Mouse (Mus musculus): ENCODE measurements around the gene Vwce. TPM values are rescaled to one million over a fixed set of nuclear protein-coding genes. Genes with fewer than 3 reads are reported as not detected.
A peak's percentile ranks its signal among the peaks of the same experiment; 100 is the strongest.

Gene Vwce
- polyA plus RNA-seq, 1 experiment from 2014 or later: 0.19 TPM

- H3K36me3 ChIP-seq (ENCODE audit: control insufficient read depth, insufficient read depth, low read length): no peaks in the 10 kb centered on the region
- H3K4me3 ChIP-seq (ENCODE audit: low read depth, low read length): no peak overlapping the region
- no peak overlapping the region for H3K27ac ChIP-seq (ENCODE audit: low read depth, low read length)
- H3K27me3 ChIP-seq (replicated peaks; ENCODE audit: control insufficient read depth, insufficient read depth, low read length): no peaks in the 10 kb centered on the region
- 70% methylated on average over 7 of the region's 7 CpGs for WGBS
- DNase-seq (ENCODE audit: low spot score) (no peak), ATAC-seq (no peak)
- H3K9me3 ChIP-seq (replicated peaks; ENCODE audit: control insufficient read depth, low read length): no peaks in the 10 kb centered on the region
- H3K4me1 ChIP-seq (ENCODE audit: control insufficient read depth, insufficient read depth, low read length): peaks cover 11% of the 10 kb centered on the region; the same call in 1 of the 2 replicates
- no peak overlapping the region for H3K4me2 ChIP-seq (ENCODE audit: low read length)
- no peak overlapping the region for H3K9ac ChIP-seq (ENCODE audit: low read length)
Observed at GRCm38 (mm10) chr19:10637840-10638239, 3.8 kb downstream of the Vwce start.

- H3K27me3 ChIP-seq (replicated peaks; ENCODE audit: control insufficient read depth, insufficient read depth, low read length): no peaks in the 10 kb centered on the region
Observed at GRCm38 (mm10) chr19:10640080-10640479, 6.1 kb downstream of the Vwce start.

GRCm38 (mm10) chr19:10640589-10641378, 6.8 kb downstream of the Vwce start:
- no peak overlapping the region for H3K27ac ChIP-seq (ENCODE audit: low read depth, low read length)
- ATAC-seq (no peak), DNase-seq (ENCODE audit: low spot score) (no peak)
- H3K27me3 ChIP-seq (replicated peaks; ENCODE audit: control insufficient read depth, insufficient read depth, low read length): no peaks in the 10 kb centered on the region
- no peak overlapping the region for H3K9ac ChIP-seq (ENCODE audit: low read length)
- no peaks in the 10 kb centered on the region for H3K4me1 ChIP-seq (ENCODE audit: control insufficient read depth, insufficient read depth, low read length)
- H3K4me2 ChIP-seq (ENCODE audit: low read length): no peak overlapping the region
- H3K4me3 ChIP-seq (ENCODE audit: low read depth, low read length): no peak overlapping the region
- 51% methylated on average over 13 of the region's 13 CpGs for WGBS
- H3K36me3 ChIP-seq (ENCODE audit: control insufficient read depth, insufficient read depth, low read length): no peaks in the 10 kb centered on the region
- H3K9me3 ChIP-seq (replicated peaks; ENCODE audit: control insufficient read depth, low read length): no peaks in the 10 kb centered on the region

More at GRCm38 (mm10) chr19:10640080-10640479, 6.1 kb downstream of the Vwce start:
- WGBS: 18% methylated on average over 5 of the region's 5 CpGs
- Histone ChIP-seq H3K9me3 (replicated peaks; ENCODE audit: control insufficient read depth, low read length) (no peaks in the 10 kb centered on the region), H3K4me3 (ENCODE audit: low read depth, low read length) (no peak overlapping the region), H3K36me3 (ENCODE audit: control insufficient read depth, insufficient read depth, low read length) (no peaks in the 10 kb centered on the region), H3K4me1 (ENCODE audit: control insufficient read depth, insufficient read depth, low read length) (0 out of 2 replicates have a peak, but pooled peaks cover 2% of the 10 kb centered on the region), H3K27ac (ENCODE audit: low read depth, low read length) (no peak overlapping the region), H3K9ac (ENCODE audit: low read length) (no peak overlapping the region), H3K4me2 (ENCODE audit: low read length) (no peak overlapping the region)
- ATAC-seq (no peak), DNase-seq (ENCODE audit: low spot score) (peak; percentile 3)

GRCm38 (mm10) chr19:10645616-10646015, 11.6 kb downstream of the Vwce start:
- Histone ChIP-seq H3K4me2 (ENCODE audit: low read length) (no peak overlapping the region), H3K4me1 (ENCODE audit: control insufficient read depth, insufficient read depth, low read length) (no peaks in the 10 kb centered on the region), H3K27ac (ENCODE audit: low read depth, low read length) (no peak overlapping the region), H3K9me3 (replicated peaks; ENCODE audit: control insufficient read depth, low read length) (no peaks in the 10 kb centered on the region), H3K4me3 (ENCODE audit: low read depth, low read length) (no peak overlapping the region), H3K27me3 (replicated peaks; ENCODE audit: control insufficient read depth, insufficient read depth, low read length) (no peaks in the 10 kb centered on the region), H3K9ac (ENCODE audit: low read length) (no peak overlapping the region), H3K36me3 (ENCODE audit: control insufficient read depth, insufficient read depth, low read length) (no peaks in the 10 kb centered on the region)
- 87% methylated on average over 2 of the region's 2 CpGs for WGBS
- no peak for DNase-seq (ENCODE audit: low spot score)
- ATAC-seq: no peak

- Histone ChIP-seq H3K9ac (ENCODE audit: low read length) (no peak overlapping the region), H3K9me3 (replicated peaks; ENCODE audit: control insufficient read depth, low read length) (no peaks in the 10 kb centered on the region), H3K4me3 (ENCODE audit: low read depth, low read length) (no peak overlapping the region), H3K27me3 (replicated peaks; ENCODE audit: control insufficient read depth, insufficient read depth, low read length) (no peaks in the 10 kb centered on the region), H3K27ac (ENCODE audit: low read depth, low read length) (no peak overlapping the region), H3K4me2 (ENCODE audit: low read length) (no peak overlapping the region), H3K4me1 (ENCODE audit: control insufficient read depth, insufficient read depth, low read length) (no peaks in the 10 kb centered on the region), H3K36me3 (ENCODE audit: control insufficient read depth, insufficient read depth, low read length) (no peaks in the 10 kb centered on the region)
- no peak for DNase-seq (ENCODE audit: low spot score)
- WGBS: 82% methylated on average over 8 of the region's 8 CpGs
- ATAC-seq: no peak
Observed at GRCm38 (mm10) chr19:10648156-10648555, 14.1 kb downstream of the Vwce start.

- Histone ChIP-seq H3K9ac (ENCODE audit: low read length) (no peak overlapping the region), H3K4me3 (ENCODE audit: low read depth, low read length) (no peak overlapping the region), H3K9me3 (replicated peaks; ENCODE audit: control insufficient read depth, low read length) (no peaks in the 10 kb centered on the region), H3K4me2 (ENCODE audit: low read length) (no peak overlapping the region), H3K4me1 (ENCODE audit: control insufficient read depth, insufficient read depth, low read length) (no peaks in the 10 kb centered on the region), H3K36me3 (ENCODE audit: control insufficient read depth, insufficient read depth, low read length) (no peaks in the 10 kb centered on the region), H3K27ac (ENCODE audit: low read depth, low read length) (no peak overlapping the region), H3K27me3 (replicated peaks; ENCODE audit: control insufficient read depth, insufficient read depth, low read length) (no peaks in the 10 kb centered on the region)
- WGBS: 64% methylated on average over 3 of the region's 3 CpGs
- ATAC-seq (no peak), DNase-seq (ENCODE audit: low spot score) (no peak)
Observed at GRCm38 (mm10) chr19:10656058-10656457, 22.0 kb downstream of the Vwce start.

- H3K9ac ChIP-seq (ENCODE audit: low read length): no peak overlapping the region
- H3K9me3 ChIP-seq (replicated peaks; ENCODE audit: control insufficient read depth, low read length): no peaks in the 10 kb centered on the region
- no peak for ATAC-seq
- DNase-seq (ENCODE audit: low spot score): no peak
- H3K36me3 ChIP-seq (ENCODE audit: control insufficient read depth, insufficient read depth, low read length): no peaks in the 10 kb centered on the region
- H3K27ac ChIP-seq (ENCODE audit: low read depth, low read length): no peak overlapping the region
- H3K4me2 ChIP-seq (ENCODE audit: low read length): no peak overlapping the region
- H3K27me3 ChIP-seq (replicated peaks; ENCODE audit: control insufficient read depth, insufficient read depth, low read length): no peaks in the 10 kb centered on the region
- WGBS: 87% methylated on average over 5 of the region's 5 CpGs
- H3K4me3 ChIP-seq (ENCODE audit: low read depth, low read length): no peak overlapping the region
- no peaks in the 10 kb centered on the region for H3K4me1 ChIP-seq (ENCODE audit: control insufficient read depth, insufficient read depth, low read length)
Observed at GRCm38 (mm10) chr19:10657742-10658141, 23.7 kb downstream of the Vwce start.

GRCm38 (mm10) chr19:10658406-10658805, 24.4 kb downstream of the Vwce start:
- H3K9me3 ChIP-seq (replicated peaks; ENCODE audit: control insufficient read depth, low read length): no peaks in the 10 kb centered on the region
- H3K4me3 ChIP-seq (ENCODE audit: low read depth, low read length): no peak overlapping the region
- whole genome bisulfite sequencing: 77% methylated on average over 2 of the region's 2 CpGs
- ATAC-seq (no peak), DNase-seq (ENCODE audit: low spot score) (no peak)
- no peak overlapping the region for H3K4me2 ChIP-seq (ENCODE audit: low read length)
- H3K9ac ChIP-seq (ENCODE audit: low read length): no peak overlapping the region
- H3K36me3 ChIP-seq (ENCODE audit: control insufficient read depth, insufficient read depth, low read length): no peaks in the 10 kb centered on the region
- no peaks in the 10 kb centered on the region for H3K27me3 ChIP-seq (replicated peaks; ENCODE audit: control insufficient read depth, insufficient read depth, low read length)
- H3K27ac ChIP-seq (ENCODE audit: low read depth, low read length): no peak overlapping the region
- no peaks in the 10 kb centered on the region for H3K4me1 ChIP-seq (ENCODE audit: control insufficient read depth, insufficient read depth, low read length)

- no peaks in the 10 kb centered on the region for H3K27me3 ChIP-seq (replicated peaks; ENCODE audit: control insufficient read depth, insufficient read depth, low read length)
- no peak overlapping the region for H3K9ac ChIP-seq (ENCODE audit: low read length)
- WGBS: 78% methylated on average over 5 of the region's 5 CpGs
- no peak overlapping the region for H3K27ac ChIP-seq (ENCODE audit: low read depth, low read length)
- H3K9me3 ChIP-seq (replicated peaks; ENCODE audit: control insufficient read depth, low read length): no peaks in the 10 kb centered on the region
- no peak overlapping the region for H3K4me3 ChIP-seq (ENCODE audit: low read depth, low read length)
- ATAC-seq (no peak), DNase-seq (ENCODE audit: low spot score) (no peak)
- no peaks in the 10 kb centered on the region for H3K4me1 ChIP-seq (ENCODE audit: control insufficient read depth, insufficient read depth, low read length)
- H3K4me2 ChIP-seq (ENCODE audit: low read length): no peak overlapping the region
- H3K36me3 ChIP-seq (ENCODE audit: control insufficient read depth, insufficient read depth, low read length): no peaks in the 10 kb centered on the region
Observed at GRCm38 (mm10) chr19:10661373-10661772, 27.4 kb downstream of the Vwce start.

All from forebrain, embryonic 14.5 days (tissue).